Mouse (Mus musculus) lung, postnatal 25 days (tissue): ENCODE results near the gene Gm12184.
A peak's percentile ranks its signal among the peaks of the same experiment; 100 is the strongest.
"Not testable (repeated sequence)": the region's sequence is repeated elsewhere in the genome, so short reads cannot be mapped to it uniquely, and the experiment has no call there.

ENCODE experiments used
- DNase-seq: peaks from one replicate; pipeline ENCODE4 v3.0.0; 2022; ENCODE audit warnings: low spot score

Gm12184 gene

GRCm38 (mm10) chr11:48822768-48823512 is 3.5 kb downstream of the Gm12184 start:
- no peak for DNase-seq

- not testable (repeated sequence) for DNase-seq
Measured at GRCm38 (mm10) chr11:48821299-48821698, 5.2 kb downstream of the Gm12184 start.

DNA sequence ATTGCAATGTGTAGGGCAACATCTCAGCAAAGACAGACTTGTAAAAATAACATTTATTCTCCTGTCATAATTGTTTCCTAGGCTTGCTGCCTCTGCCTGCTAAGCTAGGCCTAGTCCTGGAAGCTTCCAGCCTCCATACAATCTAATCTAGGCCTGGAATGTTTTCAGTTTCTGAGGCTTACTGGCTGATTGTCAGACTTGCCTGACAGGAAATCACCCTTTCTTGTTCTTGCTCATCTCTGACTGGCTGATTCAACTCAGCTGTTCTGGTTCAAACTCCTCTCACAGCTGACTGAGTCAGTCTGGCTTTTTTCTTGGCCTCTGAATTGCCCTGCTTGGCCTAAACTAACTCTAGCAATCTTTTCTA is 6.2 kb downstream of the Gm12184 start:
- DNase-seq: no peak

DNA sequence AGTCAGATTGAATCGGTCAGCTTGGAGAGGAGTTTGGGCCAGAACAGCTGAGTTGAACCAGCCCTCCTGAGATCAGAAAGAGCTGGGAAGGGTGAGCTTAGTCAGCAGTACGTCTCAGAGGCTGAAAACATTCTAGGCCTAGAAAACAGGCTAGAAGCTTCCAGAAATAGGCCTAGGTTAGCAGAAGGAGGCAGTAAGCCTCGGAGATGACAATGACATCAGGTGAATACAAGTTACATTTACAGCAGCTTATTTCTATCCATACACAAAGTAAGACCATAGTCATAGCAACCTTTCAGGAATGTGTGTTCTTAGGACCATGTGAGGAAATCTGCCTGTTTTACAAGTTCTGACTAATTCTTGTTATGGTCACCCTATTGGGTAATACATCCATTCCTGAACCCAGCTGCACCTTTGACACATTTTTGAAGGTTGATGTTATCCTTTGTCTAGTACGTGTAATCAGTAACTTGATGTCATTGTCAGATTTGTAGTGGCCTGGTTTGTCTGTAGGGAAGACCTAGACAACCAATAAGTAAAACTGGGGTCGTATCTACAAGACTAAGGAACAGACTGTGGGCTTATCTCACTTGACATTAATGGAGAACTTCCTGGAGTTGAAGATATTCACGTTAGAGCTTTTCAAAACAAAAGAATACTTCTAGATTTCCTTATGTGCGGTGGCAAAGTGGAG is 6.7 kb downstream of the Gm12184 start:
- no peak for DNase-seq

DNA sequence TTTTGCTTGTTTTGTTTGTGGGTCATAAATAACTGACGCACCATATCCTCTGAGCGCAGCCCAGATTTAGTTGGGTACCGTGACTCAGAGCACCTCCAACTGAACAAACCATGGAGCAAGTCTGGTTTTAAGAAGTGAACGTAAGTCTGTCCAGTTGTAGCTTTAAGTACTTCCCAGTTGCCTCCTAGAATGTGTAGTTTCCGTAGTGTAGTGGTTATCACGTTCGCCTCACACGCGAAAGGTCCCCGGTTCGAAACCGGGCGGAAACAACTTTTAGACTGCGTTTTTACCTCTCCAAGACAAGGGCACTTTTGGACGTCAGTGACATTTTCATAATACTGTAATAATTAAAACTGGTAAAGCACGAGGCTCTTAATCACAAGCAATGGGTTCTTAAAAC is 8.1 kb downstream of the Gm12184 start:
- DNase-seq: peak; percentile 91

- DNase-seq: no peak
Measured at GRCm38 (mm10) chr11:48817794-48818193, 8.7 kb downstream of the Gm12184 start.

DNA sequence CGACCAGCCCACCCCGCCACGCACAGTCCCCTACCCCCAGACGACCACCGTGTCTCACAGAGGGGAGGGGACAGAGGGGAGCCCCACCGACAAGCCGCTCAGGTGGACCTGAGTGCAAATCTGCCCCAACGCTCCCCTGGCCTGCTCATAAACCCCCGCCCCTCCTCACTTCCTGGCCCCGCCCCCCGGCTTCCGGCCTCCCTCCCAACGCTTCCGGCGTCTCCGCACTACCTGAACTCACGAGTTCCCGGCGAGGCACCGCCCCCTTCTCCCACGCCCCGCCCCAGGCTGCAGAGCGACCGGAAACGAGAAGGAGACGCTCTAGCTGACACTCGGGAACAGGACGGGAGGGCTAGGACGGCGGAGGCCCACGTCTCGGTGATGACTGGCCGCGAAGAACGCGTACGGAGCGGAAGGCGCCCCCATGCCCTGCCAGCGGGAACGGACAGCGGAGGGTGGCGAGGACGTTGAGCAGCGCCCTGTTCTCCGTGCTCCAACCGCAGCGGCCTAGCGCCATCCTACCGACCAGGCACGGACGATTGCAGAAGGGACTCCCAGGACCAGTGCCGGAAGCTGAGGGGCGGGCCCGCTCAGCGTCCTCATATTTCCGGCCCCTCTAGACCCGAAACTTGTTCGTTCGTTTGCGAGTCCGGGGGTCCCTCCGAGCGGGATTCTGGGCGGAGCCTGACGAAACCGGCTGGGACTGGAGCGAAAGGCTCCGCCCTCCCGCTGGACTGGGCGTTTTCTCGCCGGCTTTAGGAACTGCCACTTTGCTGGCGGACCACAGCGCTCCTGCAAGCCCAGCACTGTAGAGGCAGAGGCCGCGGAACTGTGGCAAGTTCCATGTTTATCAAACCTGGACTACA is 9.4 kb downstream of the Gm12184 start, which contains the start of gene Trim41:
Gene Trim41, minus strand, starts transcription at position 554 of the 866 bp plus-strand sequence.
- peak; percentile 99 for DNase-seq

DNA sequence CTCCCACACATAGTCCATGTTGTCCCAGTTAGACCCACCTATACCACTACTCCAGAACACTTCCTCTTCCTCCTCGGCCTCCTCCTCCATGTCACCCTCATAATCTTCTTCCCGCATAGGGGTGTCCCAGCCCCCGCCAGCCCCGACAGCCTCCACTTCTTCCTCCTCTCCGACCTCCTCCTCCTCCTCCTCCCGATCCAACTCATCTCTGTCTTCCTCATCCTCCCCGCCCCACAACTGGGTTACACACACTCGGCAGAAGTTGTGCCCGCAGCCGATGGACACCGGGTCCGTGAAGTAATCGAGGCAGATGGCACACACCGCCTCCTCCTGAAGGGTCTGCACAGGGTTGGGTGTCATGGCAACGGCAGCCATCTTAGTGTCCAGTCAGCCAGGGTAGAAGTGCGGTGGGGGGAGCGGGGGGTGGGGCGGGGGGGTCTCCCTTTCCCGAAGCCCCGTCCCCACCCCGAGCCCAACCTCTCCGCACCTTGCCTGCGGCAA is 10.1 kb downstream of the Gm12184 start:
- peak; percentile 21 for DNase-seq

DNA sequence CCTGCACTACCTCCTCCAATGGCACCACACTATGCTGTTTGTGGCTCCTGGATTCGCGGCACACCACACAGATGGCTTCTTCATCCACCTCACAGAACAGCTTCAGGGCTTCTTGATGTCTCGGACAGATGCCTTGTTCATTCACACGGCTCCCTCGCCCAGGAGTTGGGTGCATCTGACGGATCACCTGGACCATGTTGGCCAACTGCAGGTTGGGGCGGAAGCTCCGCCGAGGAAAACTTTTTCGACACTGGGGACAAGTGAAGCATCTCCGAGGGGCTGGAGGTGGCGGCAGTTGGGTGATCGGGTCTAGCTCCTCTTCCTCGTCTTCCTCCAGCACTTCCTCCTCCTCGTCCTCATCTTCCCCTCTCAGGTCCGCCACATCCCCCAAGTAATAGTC is 10.6 kb downstream of the Gm12184 start:
- no peak for DNase-seq

GRCm38 (mm10) chr11:48813782-48814181 is 12.7 kb downstream of the Gm12184 start:
- no peak for DNase-seq

DNA sequence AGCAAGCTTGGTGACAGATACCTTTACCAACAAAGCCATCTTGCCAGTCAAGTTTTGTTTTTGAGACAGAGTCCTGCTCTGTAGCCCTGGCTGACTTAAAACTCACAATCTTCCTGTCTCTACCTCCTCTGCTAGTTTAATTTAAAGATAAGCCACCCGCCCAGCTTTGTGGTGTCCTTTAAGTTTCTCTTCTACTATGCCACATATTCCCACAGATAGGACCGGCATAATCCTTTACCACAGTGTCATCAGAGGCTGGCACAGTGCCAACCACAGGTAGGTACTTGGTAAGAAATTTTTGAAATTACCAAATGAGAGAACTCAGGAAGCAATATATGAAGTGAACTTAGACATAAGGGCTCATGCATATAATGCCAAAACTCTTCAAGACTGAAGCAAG is 16.3 kb downstream of the Gm12184 start:
- DNase-seq: no peak

DNA sequence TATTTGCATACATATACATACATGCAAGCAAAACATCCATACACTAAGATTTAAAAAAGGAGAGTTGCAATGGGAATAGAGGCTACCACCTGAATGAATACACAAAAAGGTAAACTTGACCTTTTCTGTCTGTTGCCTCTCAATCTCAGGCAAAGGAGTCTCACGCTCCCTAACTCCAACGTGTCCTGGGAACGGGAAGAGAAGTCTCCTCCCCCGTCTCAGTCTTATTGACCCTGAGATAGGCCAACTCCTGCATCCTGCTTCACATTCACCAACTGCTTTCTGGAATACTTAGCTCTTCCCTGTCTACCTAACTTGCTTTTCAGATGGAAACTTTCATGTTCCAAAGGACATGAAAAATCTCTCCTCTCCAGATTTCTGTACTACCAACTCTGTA is 17.0 kb downstream of the Gm12184 start:
- no peak for DNase-seq

DNA sequence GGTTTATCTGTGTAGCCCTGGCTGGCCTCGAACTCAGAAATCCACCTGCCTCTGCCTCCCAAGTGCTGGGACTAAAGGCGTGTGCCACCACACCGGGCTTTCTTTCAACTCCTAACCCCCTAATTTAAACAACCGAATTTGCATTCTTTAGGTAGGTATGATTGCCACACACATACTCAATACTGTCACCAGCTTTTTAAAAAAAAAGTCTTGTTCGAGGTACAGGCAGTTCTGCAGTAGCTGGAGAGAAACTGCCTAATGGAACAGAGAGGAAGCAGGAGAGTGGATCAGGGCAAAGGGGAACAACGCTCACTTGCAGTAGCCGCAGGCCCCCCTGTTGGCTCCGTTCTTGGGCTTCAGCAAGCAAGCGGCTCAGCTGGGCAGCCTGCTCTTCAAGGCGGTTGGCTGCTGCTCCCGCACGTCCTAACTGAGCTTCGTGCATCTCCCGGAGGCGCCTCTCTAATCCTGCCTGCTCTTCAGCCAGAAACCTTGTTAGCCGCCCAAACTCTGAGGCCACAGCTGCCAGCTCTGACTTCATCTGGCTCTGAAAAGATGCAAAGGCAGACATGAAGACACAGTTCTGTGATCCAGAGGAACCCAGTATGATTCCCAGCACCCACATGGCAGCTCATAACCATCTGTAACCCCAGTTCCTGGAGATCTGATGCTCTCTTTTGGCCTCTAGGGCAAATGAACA is 17.6 kb downstream of the Gm12184 start:
- no peak for DNase-seq

DNA sequence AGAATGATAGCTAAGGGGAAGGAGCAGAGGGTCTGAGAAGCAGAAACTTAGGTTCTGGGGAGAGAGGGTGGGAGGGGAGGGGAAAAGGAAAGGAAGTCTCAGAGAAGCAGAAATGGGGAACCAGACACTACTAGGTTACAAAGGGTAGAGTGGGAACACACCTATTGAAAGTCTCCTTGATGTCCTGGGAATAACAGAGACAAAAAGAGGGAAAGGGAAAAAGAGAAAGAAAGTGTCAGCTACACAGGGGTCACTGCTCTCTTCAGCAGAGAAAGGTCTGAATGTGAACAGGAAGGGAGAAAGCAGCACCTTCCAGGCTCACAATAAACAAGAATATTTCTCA is 18.2 kb downstream of the Gm12184 start:
- no peak for DNase-seq

- DNase-seq: no peak
Measured at GRCm38 (mm10) chr11:48807563-48808303, 18.7 kb downstream of the Gm12184 start.

GRCm38 (mm10) chr11:48806856-48807562 is 19.4 kb downstream of the Gm12184 start:
- DNase-seq: no peak

DNA sequence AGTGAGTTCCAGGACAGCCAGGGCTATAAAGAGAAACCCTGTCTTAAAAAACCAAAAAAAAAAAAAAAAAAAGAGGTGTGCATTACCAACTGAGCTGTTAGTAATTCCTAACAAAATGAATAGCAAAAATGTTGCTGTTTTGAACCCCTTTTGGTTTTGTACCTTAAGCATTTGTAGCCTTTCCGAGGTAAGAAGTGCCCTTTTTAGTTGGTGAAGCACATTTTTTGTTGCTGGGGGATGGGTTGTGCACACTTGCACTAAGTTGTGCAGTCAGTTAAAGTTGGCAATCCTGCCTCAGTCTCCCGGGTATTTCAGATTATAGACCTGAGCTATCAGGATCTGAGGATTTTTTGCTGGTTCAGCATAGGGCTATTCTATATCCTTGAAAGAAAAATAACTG is 21.5 kb downstream of the Gm12184 start:
- DNase-seq: no peak

DNA sequence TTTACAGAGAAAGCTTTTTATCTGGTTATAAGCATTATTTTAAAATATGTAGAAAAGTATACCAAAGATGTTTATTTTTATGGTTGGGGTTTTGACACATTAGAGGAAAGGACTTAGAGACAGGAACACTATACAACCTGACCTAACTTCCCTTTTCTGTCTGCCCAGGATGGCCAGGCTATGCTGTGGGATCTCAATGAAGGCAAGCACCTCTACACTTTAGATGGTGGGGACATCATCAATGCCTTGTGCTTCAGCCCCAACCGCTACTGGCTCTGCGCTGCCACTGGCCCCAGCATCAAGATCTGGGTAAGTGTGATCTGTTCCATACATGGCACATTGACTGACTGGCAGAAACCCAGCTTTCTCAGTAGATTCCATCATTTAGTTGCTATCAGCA is 22.5 kb downstream of the Gm12184 start:
- DNase-seq: no peak

GRCm38 (mm10) chr11:48801831-48802772 is 24.4 kb downstream of the Gm12184 start:
- no peak for DNase-seq
